Mouse (Mus musculus) forebrain, embryonic 14.5 days (tissue): ENCODE measurements around the gene Fars2. TPM values are rescaled to one million over a fixed set of nuclear protein-coding genes. Genes with fewer than 3 reads are reported as not detected.
"Not testable (repeated sequence)": the region's sequence is repeated elsewhere in the genome, so short reads cannot be mapped to it uniquely, and the experiment has no call there.

Source experiments
- ATAC-seq: fragments of 200-750 bp; cut with Nextera tagmentation; 2 replicates; pipeline ENCODE4 v1.8.0; 2017; ENCODE audit warnings: mild to moderate bottlenecking, moderate library complexity
- DNase-seq: peaks from one replicate; pipeline ENCODE4 v3.0.0-alpha.2; 2015; ENCODE audit warnings: low spot score
- H3K27ac ChIP-seq: fragments of 300-500 bp; sonication (generic); 2 replicates; pipeline ENCODE4 v1.5.1; 2014; ENCODE audit warnings: low read depth, mild to moderate bottlenecking, control low read depth, low read length, moderate library complexity
- H3K27me3 ChIP-seq: fragments of 300-500 bp; sonication (generic); replicated peaks from 2 replicates; pipeline ENCODE4 v1.6.1; 2014; ENCODE audit warnings: low read length, control low read depth, mixed read lengths; ENCODE audit not compliant: control insufficient read depth, insufficient read depth
- H3K36me3 ChIP-seq: fragments of 300-500 bp; sonication (generic); 2 replicates; pipeline ENCODE4 v1.6.1; 2014; ENCODE audit warnings: low read length, control low read depth; ENCODE audit not compliant: control insufficient read depth, insufficient read depth
- H3K4me1 ChIP-seq: fragments of 300-500 bp; sonication (generic); 2 replicates; pipeline ENCODE4 v1.6.1; 2014; ENCODE audit warnings: antibody characterized with exemption, low read length, control low read depth; ENCODE audit not compliant: control insufficient read depth, insufficient read depth
- H3K4me2 ChIP-seq: fragments of 300-500 bp; sonication (generic); 2 replicates; pipeline ENCODE4 v1.6.1; 2014; ENCODE audit warnings: mild to moderate bottlenecking, control low read depth, low read length
- H3K4me3 ChIP-seq: fragments of 300-500 bp; sonication (generic); 2 replicates; pipeline ENCODE4 v1.5.1; 2014; ENCODE audit warnings: low read depth, low read length, control low read depth
- H3K9ac ChIP-seq: fragments of 300-500 bp; sonication (generic); 2 replicates; pipeline ENCODE4 v1.6.1; 2014; ENCODE audit warnings: mild to moderate bottlenecking, low read length, control low read depth, moderate library complexity
- H3K9me3 ChIP-seq: fragments of 300-500 bp; sonication (generic); replicated peaks from 2 replicates; pipeline ENCODE4 v1.6.1; 2016; ENCODE audit warnings: low read length, control low read depth, mixed read lengths; ENCODE audit not compliant: control insufficient read depth
- WGBS: fragments of 180-500 bp; shearing (Covaris S2); extraction: QIAGEN DNeasy Blood & Tissue Kit; methylation state at CpG from one replicate; pipeline ENCODE4 v1.1.7; 2014; 5-methylcytosine and 5-hydroxymethylcytosine counted together
- polyA plus RNA-seq: library from polyadenylated mRNA; unstranded; fragments of >200 nt; fragmentation: Nextera tagmentation; extraction: Ambion mirVana; gene quantifications from 2 replicates; pipeline ENCODE4 v1.2.1, GENCODE M21; 2014

The Fars2 gene
- polyA plus RNA-seq, 1 experiment from 2014 or later = 35.5 TPM

DNA sequence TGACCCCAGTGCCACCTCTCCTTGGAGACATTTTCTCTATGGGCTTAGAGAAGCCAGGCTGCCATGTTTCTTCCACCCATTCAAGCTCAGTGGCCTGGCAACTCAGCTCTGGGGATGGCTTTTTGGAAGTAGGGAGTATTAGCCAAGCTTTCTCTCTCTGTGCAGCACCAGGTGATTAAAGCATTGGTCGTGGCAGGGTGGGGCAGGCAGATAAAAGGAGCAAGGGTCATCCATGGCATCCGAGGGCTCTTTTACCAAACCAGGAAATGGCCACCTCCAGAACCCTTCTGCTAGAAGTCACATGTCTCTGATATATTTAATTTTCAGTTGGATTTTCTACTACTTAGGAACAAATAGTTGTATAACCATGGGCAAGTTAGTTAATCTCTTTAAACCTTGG, 212.7 kb downstream of the Fars2 start:
- no peak overlapping the region for H3K4me3 ChIP-seq
- H3K9ac ChIP-seq = no peak overlapping the region
- H3K27ac ChIP-seq = no peak overlapping the region
- no peaks in the 10 kb centered on the region for H3K27me3 ChIP-seq
- no peaks in the 10 kb centered on the region for H3K36me3 ChIP-seq
- no peak for ATAC-seq
- no peaks in the 10 kb centered on the region for H3K4me1 ChIP-seq
- DNase-seq = no peak
- no peaks in the 10 kb centered on the region for H3K9me3 ChIP-seq
- no peak overlapping the region for H3K4me2 ChIP-seq
- WGBS = 91% methylated on average over 2 of the region's 2 CpGs

DNA sequence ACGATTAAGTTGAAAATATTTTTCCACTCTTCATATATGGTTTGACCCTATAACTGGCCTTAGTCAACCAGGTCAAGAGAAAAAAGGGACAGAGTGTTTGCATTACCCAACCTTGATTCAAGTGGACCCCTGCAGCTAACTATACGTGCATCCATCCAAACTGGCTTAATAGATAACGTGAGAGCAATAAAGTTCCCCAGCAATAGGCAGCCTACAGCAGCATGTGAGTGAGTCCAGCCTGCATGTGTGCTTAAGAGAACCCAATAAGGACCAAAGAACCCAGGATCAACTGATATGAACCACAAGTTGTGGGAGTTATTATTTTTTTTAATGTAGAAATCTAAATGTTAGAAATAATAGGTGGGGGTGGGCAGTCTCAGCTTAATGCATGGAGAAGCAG, 213.3 kb downstream of the Fars2 start:
- no peak overlapping the region for H3K27ac ChIP-seq
- DNase-seq (no peak), ATAC-seq (no peak)
- no peak overlapping the region for H3K4me3 ChIP-seq
- no peaks in the 10 kb centered on the region for H3K27me3 ChIP-seq
- no peaks in the 10 kb centered on the region for H3K9me3 ChIP-seq
- H3K4me2 ChIP-seq = no peak overlapping the region
- H3K36me3 ChIP-seq = no peaks in the 10 kb centered on the region
- no peaks in the 10 kb centered on the region for H3K4me1 ChIP-seq
- H3K9ac ChIP-seq = no peak overlapping the region
- 80% methylated on average over 3 of the region's 3 CpGs for whole genome bisulfite sequencing

GRCm38 (mm10) chr13:36334748-36335147, 217.5 kb downstream of the Fars2 start:
- Histone ChIP-seq H3K4me1 (no peaks in the 10 kb centered on the region), H3K9ac (no peak overlapping the region), H3K4me2 (no peak overlapping the region), H3K36me3 (no peaks in the 10 kb centered on the region), H3K27me3 (no peaks in the 10 kb centered on the region), H3K9me3 (no peaks in the 10 kb centered on the region), H3K27ac (no peak overlapping the region), H3K4me3 (no peak overlapping the region)
- ATAC-seq (no peak), DNase-seq (no peak)
- WGBS = 54% methylated on average over 5 of the region's 5 CpGs

DNA sequence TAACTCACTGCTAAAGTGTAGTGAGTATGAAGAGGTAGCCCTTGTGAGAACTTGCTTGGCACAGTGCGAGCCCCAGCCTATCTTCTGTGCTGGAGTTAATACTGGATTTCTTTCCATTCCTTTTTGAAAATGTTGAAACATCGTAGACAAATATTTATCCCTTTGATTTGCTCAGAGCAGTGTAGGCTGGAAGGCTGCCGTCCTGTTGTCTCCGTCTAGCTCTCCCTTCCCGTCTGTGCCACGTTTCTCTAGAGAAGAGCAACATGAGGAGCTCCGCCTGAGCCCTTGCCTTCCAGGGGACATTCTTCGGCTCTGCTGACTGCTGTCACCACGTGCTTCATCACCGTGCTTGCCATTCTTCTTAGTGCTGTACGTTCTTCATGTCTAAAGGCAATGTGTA, 234.3 kb downstream of the Fars2 start:
- Histone ChIP-seq H3K4me1 (no peaks in the 10 kb centered on the region), H3K27me3 (no peaks in the 10 kb centered on the region), H3K4me2 (no peak overlapping the region), H3K27ac (no peak overlapping the region), H3K9ac (no peak overlapping the region), H3K9me3 (no peaks in the 10 kb centered on the region), H3K36me3 (no peaks in the 10 kb centered on the region), H3K4me3 (no peak overlapping the region)
- ATAC-seq = no peak
- DNase-seq = no peak
- WGBS = 81% methylated on average over 11 of the region's 11 CpGs

GRCm38 (mm10) chr13:36357469-36357868, 240.3 kb downstream of the Fars2 start:
- no peak overlapping the region for H3K9ac ChIP-seq
- no peak overlapping the region for H3K4me3 ChIP-seq
- ATAC-seq (no peak), DNase-seq (no peak)
- no peaks in the 10 kb centered on the region for H3K27me3 ChIP-seq
- H3K4me1 ChIP-seq = no peaks in the 10 kb centered on the region
- no peaks in the 10 kb centered on the region for H3K36me3 ChIP-seq
- H3K4me2 ChIP-seq = no peak overlapping the region
- WGBS = 80% methylated on average over 4 of the region's 4 CpGs
- H3K27ac ChIP-seq = no peak overlapping the region
- no peaks in the 10 kb centered on the region for H3K9me3 ChIP-seq

- H3K4me2 ChIP-seq = no peak overlapping the region
- no peak overlapping the region for H3K4me3 ChIP-seq
- no peak overlapping the region for H3K9ac ChIP-seq
- no peaks in the 10 kb centered on the region for H3K4me1 ChIP-seq
- no peaks in the 10 kb centered on the region for H3K36me3 ChIP-seq
- H3K27ac ChIP-seq = no peak overlapping the region
- ATAC-seq (no peak), DNase-seq (no peak)
- 87% methylated on average over 3 of the region's 3 CpGs for WGBS
- no peaks in the 10 kb centered on the region for H3K9me3 ChIP-seq
- H3K27me3 ChIP-seq = no peaks in the 10 kb centered on the region
Measured at GRCm38 (mm10) chr13:36361419-36361818, 244.2 kb downstream of the Fars2 start.

DNA sequence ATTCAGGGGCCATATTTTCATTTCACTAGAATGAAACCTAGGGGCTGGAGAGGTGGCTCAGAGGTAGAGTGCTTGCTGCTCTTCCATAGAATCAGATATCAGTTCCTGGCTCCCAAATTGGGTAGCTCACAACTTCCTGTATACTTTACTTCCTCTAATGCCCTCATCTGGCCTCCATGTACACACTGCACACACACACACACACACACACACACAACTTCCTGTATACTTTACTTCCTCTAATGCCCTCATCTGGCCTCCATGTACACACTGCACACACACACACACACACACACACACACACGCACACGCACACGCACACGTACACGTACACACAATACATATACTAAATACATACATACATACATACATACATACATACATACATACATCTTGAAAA, 248.5 kb downstream of the Fars2 start:
- H3K9me3 ChIP-seq, H3K27me3 ChIP-seq, H3K4me3 ChIP-seq, H3K27ac ChIP-seq, ATAC-seq, DNase-seq, H3K9ac ChIP-seq, H3K4me2 ChIP-seq, H3K36me3 ChIP-seq, H3K4me1 ChIP-seq: not testable (repeated sequence)
- 93% methylated on average over 5 of the region's 5 CpGs for WGBS

DNA sequence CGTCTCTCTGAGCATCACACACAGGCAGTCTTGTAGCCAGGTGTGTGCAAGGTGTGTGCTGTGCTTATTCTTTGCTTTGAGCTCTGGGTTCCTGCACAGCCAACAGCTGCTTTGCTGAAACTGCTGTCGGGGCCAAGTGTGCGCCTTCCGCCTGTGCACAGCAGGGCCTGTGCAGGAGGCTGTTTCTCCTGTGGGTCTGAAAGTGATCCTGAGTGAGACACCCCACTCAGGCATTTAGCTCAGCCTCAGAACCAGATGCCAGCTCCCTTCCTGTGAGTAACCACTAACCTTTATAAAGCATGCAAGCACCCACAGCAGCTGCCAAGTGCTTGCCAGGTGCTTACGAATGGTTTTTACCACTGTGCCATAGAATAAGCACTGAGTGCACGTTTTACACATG, 249.1 kb downstream of the Fars2 start:
- no peak for ATAC-seq
- peaks cover 6% of the 10 kb centered on the region; the same call in 1 of the 2 replicates for H3K4me1 ChIP-seq
- no peak for DNase-seq
- H3K9ac ChIP-seq = no peak overlapping the region
- no peak overlapping the region for H3K4me3 ChIP-seq
- no peak overlapping the region for H3K4me2 ChIP-seq
- no peaks in the 10 kb centered on the region for H3K27me3 ChIP-seq
- no peaks in the 10 kb centered on the region for H3K36me3 ChIP-seq
- 90% methylated on average over 6 of the region's 6 CpGs for WGBS
- H3K27ac ChIP-seq = no peak overlapping the region
- no peaks in the 10 kb centered on the region for H3K9me3 ChIP-seq

DNA sequence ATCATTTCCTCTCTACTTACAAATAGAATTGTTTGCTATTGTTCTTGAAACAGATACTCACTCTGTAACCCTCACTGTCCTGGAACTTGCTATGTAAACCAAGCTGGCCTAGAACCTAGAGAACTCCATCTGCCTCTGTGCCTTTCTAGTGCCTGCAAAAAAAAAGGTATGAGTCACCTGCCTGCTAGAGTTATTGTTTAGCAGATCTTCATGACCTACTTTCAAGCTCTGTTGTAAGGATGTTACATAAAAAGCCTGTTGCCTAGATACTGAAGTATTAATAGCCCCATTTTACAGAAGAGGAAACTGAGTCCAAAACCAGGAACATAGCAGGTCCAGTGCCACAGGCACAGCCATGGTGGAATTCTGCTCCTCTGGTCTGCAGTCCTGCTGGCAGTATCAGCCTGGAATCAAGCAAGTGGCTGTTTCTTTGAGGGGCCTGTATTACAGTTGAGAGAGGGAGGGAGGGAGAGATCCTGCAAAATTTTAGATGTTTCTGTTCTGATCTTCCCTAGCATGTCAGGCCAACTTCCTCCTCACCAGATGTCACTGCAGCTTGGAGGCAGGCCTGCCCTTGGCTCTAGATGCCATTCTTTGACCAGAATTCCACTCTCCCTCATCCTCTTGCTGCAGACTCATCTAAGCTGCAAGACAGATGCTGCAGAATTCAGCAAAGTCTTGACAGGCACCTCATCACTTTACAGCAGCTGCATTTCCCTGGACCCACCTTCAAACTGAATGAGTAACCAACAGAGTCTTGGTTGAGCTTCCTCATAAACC, 250.7 kb downstream of the Fars2 start:
- 0 out of 2 replicates have a peak, but pooled peaks have one; percentile 23 for ATAC-seq
- H3K9ac ChIP-seq = no peak overlapping the region
- no peaks in the 10 kb centered on the region for H3K36me3 ChIP-seq
- no peaks in the 10 kb centered on the region for H3K27me3 ChIP-seq
- peak; percentile 3 for DNase-seq
- H3K4me2 ChIP-seq = no peak overlapping the region
- peaks cover 6% of the 10 kb centered on the region; the same call in 1 of the 2 replicates for H3K4me1 ChIP-seq
- no peaks in the 10 kb centered on the region for H3K9me3 ChIP-seq
- H3K4me3 ChIP-seq = no peak overlapping the region
- H3K27ac ChIP-seq = no peak overlapping the region
